Mouse (Mus musculus): Measurements from ENCODE around the gene Jaml. TPM values are rescaled to one million over a fixed set of nuclear protein-coding genes. Genes with fewer than 3 reads are reported as not detected.
A peak's percentile ranks its signal among the peaks of the same experiment; 100 is the strongest.
"Not testable (repeated sequence)": the region's sequence is repeated elsewhere in the genome, so short reads cannot be mapped to it uniquely, and the experiment has no call there.

Gene Jaml
- polyA plus RNA-seq (2014; fragmentation: Nextera tagmentation; extraction: Ambion mirVana), result 0.12 and 0.24 TPM in 2 replicates

DNA sequence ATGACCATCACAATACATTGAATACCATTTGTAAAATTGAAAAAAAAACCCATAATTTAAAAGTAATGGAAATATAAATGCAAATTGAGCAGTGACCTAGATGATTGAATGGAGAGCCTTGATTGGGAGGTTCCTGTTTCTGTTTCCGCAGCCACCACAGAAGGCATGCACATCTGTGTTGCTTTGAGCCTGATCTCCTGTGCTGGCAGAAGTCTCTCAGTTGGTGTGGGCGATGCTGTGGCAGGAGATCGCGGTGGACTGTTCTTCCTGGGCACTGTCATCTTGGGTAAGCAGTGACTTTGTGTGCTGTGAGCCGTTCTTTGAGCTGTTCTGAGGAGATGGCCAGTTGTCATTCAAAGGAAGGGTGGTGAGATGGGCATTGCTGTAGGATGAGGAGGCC, at the start of gene Jaml:
Jaml (plus strand) TSS at position 173 of the 400 bp plus-strand sequence.
- no peak within 1 kb of the TSS for H3K4me3 ChIP-seq (replicated peaks; ENCODE audit: low read depth, low read length)
- ATAC-seq (ENCODE audit: low FRiP score, low TSS enrichment) (no peak), DNase-seq (no peak)
- H3K9me3 ChIP-seq (ENCODE audit: control insufficient read depth, low read length), result no peaks in the 10 kb centered on the region
- H3K27ac ChIP-seq (replicated peaks; ENCODE audit: low read depth, low read length), result no peak within 1 kb of the TSS
- H3K4me1 ChIP-seq (ENCODE audit: control insufficient read depth, insufficient read depth, low read length), result no peaks in the 10 kb centered on the region
- no peaks in the 10 kb centered on the region for H3K36me3 ChIP-seq (ENCODE audit: control insufficient read depth, insufficient read depth, low read length)
- H3K9ac ChIP-seq (replicated peaks; ENCODE audit: low read length), result no peak within 1 kb of the TSS
- 91% methylated on average over 5 of the region's 5 CpGs for WGBS
- no peak within 1 kb of the TSS for H3K4me2 ChIP-seq (ENCODE audit: low read length)
- H3K27me3 ChIP-seq (ENCODE audit: control insufficient read depth, insufficient read depth, low read length), result no peaks in the 10 kb centered on the region

DNA sequence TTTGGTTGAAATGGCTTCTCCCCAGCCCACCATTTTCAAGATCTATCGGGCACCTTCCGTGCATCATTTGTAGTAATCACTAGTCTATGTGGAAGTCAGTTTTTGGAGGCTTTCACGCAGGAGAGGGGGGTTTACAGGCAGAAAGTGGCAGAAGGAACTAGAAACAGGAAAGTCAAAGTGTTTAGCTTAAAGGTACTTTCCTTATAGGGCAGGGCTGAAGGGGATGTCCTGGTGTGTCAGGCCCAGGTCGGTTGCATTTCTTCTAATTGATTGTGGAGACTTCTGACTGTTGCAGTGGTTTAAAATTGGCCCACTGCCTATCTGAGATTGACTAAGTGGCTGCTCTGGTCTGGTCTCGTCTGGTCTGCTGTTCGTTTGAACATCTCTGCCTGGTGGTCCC, 48.6 kb upstream of the Jaml start:
- no peak for DNase-seq
- WGBS, result 70% methylated on average over 6 of the region's 6 CpGs
- H3K4me2 ChIP-seq (ENCODE audit: low read length), result no peak overlapping the region

DNA sequence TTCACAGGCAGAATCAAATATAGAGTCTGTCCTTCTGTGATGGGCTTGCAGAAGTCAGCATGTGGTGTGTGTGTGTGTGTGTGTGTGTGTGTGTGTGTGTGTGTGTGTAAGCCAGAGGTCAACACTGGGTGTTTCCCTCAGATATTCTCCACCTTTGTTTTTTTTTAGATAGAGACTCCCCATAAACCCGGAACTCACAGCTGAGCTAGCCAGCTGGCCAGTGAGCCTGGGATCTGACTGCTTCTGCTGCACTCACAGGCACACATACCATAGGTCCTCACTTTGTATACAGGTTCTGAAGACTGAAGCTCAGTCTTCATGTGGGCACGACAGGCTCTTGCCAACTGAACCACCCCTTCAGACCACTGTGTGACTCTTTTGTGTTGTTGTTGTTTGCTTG, 46.7 kb upstream of the Jaml start:
- Histone ChIP-seq H3K9me3 (ENCODE audit: control insufficient read depth, low read length) (no peaks in the 10 kb centered on the region), H3K27ac (replicated peaks; ENCODE audit: low read depth, low read length) (no peak overlapping the region), H3K4me2 (ENCODE audit: low read length) (no peak overlapping the region), H3K27me3 (ENCODE audit: control insufficient read depth, insufficient read depth, low read length) (no peaks in the 10 kb centered on the region), H3K4me3 (replicated peaks; ENCODE audit: low read depth, low read length) (no peak overlapping the region), H3K9ac (replicated peaks; ENCODE audit: low read length) (no peak overlapping the region), H3K36me3 (ENCODE audit: control insufficient read depth, insufficient read depth, low read length) (no peaks in the 10 kb centered on the region), H3K4me1 (ENCODE audit: control insufficient read depth, insufficient read depth, low read length) (no peaks in the 10 kb centered on the region)
- DNase-seq (no peak), ATAC-seq (ENCODE audit: low FRiP score, low TSS enrichment) (no peak)
- WGBS, result 84% methylated on average over 2 of the region's 2 CpGs

More for the DNA sequence above, 48.6 kb upstream of the Jaml start:
- Histone ChIP-seq H3K9ac (replicated peaks; ENCODE audit: low read length) (no peak overlapping the region), H3K4me3 (replicated peaks; ENCODE audit: low read depth, low read length) (no peak overlapping the region), H3K27me3 (ENCODE audit: control insufficient read depth, insufficient read depth, low read length) (no peaks in the 10 kb centered on the region), H3K36me3 (ENCODE audit: control insufficient read depth, insufficient read depth, low read length) (no peaks in the 10 kb centered on the region), H3K4me1 (ENCODE audit: control insufficient read depth, insufficient read depth, low read length) (no peaks in the 10 kb centered on the region), H3K27ac (replicated peaks; ENCODE audit: low read depth, low read length) (no peak overlapping the region), H3K9me3 (ENCODE audit: control insufficient read depth, low read length) (no peaks in the 10 kb centered on the region)
- no peak for ATAC-seq (ENCODE audit: low FRiP score, low TSS enrichment)

DNA sequence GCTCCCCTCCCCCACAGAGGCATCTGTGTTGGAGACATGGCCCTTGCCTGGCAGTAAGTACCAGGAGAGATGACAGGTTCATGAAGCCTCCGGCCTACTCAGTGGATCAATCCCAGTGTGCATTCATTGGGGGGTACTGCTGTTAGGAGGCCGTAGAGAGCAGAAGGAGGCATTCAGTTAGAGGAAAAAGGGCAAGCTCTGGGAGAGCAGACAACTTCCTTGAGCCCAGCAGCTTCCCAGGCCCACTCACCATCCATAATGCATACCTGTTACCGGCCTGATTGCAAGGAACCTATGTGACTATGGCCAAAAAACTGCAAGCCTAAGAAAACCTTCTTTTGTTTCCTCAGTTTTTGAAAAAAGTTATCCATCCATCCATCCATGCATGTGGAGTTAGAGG, 44.5 kb upstream of the Jaml start:
- no peaks in the 10 kb centered on the region for H3K36me3 ChIP-seq (ENCODE audit: control insufficient read depth, insufficient read depth, low read length)
- H3K27me3 ChIP-seq (ENCODE audit: control insufficient read depth, insufficient read depth, low read length), result no peaks in the 10 kb centered on the region
- H3K27ac ChIP-seq (replicated peaks; ENCODE audit: low read depth, low read length), result no peak overlapping the region
- H3K4me2 ChIP-seq (ENCODE audit: low read length), result no peak overlapping the region
- H3K9me3 ChIP-seq (ENCODE audit: control insufficient read depth, low read length), result no peaks in the 10 kb centered on the region
- H3K4me1 ChIP-seq (ENCODE audit: control insufficient read depth, insufficient read depth, low read length), result no peaks in the 10 kb centered on the region
- no peak for ATAC-seq (ENCODE audit: low FRiP score, low TSS enrichment)
- H3K9ac ChIP-seq (replicated peaks; ENCODE audit: low read length), result no peak overlapping the region
- H3K4me3 ChIP-seq (replicated peaks; ENCODE audit: low read depth, low read length), result no peak overlapping the region
- 71% methylated on average over 3 of the region's 3 CpGs for WGBS
- no peak for DNase-seq

DNA sequence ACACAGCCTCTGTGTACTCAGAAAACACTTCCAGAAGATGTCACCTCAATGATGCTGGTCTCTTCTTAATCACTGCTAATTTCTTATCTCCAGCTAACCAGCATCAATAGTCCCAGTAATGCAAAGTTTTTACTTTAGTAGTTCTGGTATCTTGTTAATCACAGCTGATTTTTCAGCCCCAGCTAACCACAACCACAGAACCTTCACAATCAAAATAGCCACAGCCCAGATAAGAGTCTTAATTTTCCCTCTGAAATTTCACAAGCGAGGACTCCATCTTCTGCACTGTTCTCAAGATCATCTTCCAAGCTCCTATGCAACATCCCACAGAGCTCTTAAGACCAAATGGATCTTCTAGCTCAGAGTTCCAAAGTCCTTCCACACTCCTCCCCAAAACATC, 41.2 kb upstream of the Jaml start:
- H3K27ac ChIP-seq (replicated peaks; ENCODE audit: low read depth, low read length); H3K4me1 ChIP-seq (ENCODE audit: control insufficient read depth, insufficient read depth, low read length); H3K4me2 ChIP-seq (ENCODE audit: low read length); DNase-seq; H3K9ac ChIP-seq (replicated peaks; ENCODE audit: low read length); H3K36me3 ChIP-seq (ENCODE audit: control insufficient read depth, insufficient read depth, low read length); H3K9me3 ChIP-seq (ENCODE audit: control insufficient read depth, low read length); ATAC-seq (ENCODE audit: low FRiP score, low TSS enrichment); H3K4me3 ChIP-seq (replicated peaks; ENCODE audit: low read depth, low read length): not testable (repeated sequence)
- H3K27me3 ChIP-seq (ENCODE audit: control insufficient read depth, insufficient read depth, low read length), result peaks cover 30% of the 10 kb centered on the region
- 85% methylated on average over 1 of the region's 1 CpGs for WGBS

DNA sequence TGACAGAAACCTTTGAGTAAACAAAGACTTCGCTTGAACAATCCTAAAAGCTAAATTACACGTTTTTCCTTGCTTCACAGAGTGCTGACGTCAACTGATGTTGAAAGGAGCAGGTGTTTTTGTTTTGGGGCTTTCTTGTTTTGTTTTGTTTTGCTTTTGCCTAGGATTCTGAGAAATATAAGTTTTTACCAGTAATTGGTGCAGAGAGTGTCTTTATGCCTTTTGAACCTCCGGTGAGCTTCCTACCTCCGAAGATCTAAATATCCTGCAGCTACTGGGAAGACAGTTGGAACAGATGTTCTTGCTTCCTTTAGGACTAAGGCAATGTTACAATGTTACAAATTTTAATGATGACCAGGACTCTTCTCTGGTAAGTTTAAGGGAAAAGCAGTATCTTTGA, 39.5 kb upstream of the Jaml start, which contains the start of gene Mpzl2:
Mpzl2 (plus strand) TSS at position 301 of the 400 bp plus-strand sequence.
- WGBS, result 67% methylated on average over 5 of the region's 5 CpGs
- Histone ChIP-seq H3K36me3 (ENCODE audit: control insufficient read depth, insufficient read depth, low read length) (no peaks in the 10 kb centered on the region), H3K27me3 (ENCODE audit: control insufficient read depth, insufficient read depth, low read length) (peaks cover 44% of the 10 kb centered on the region), H3K4me3 (replicated peaks; ENCODE audit: low read depth, low read length) (no peak within 1 kb of the TSS), H3K27ac (replicated peaks; ENCODE audit: low read depth, low read length) (no peak within 1 kb of the TSS), H3K9me3 (ENCODE audit: control insufficient read depth, low read length) (no peaks in the 10 kb centered on the region), H3K4me1 (ENCODE audit: control insufficient read depth, insufficient read depth, low read length) (no peaks in the 10 kb centered on the region; the same call in 1 of the 2 replicates), H3K4me2 (ENCODE audit: low read length) (0 out of 2 replicates have a peak within 1 kb of the TSS, but pooled peaks have one; percentile 13), H3K9ac (replicated peaks; ENCODE audit: low read length) (no peak within 1 kb of the TSS)
- no peak for ATAC-seq (ENCODE audit: low FRiP score, low TSS enrichment)
- no peak for DNase-seq

DNA sequence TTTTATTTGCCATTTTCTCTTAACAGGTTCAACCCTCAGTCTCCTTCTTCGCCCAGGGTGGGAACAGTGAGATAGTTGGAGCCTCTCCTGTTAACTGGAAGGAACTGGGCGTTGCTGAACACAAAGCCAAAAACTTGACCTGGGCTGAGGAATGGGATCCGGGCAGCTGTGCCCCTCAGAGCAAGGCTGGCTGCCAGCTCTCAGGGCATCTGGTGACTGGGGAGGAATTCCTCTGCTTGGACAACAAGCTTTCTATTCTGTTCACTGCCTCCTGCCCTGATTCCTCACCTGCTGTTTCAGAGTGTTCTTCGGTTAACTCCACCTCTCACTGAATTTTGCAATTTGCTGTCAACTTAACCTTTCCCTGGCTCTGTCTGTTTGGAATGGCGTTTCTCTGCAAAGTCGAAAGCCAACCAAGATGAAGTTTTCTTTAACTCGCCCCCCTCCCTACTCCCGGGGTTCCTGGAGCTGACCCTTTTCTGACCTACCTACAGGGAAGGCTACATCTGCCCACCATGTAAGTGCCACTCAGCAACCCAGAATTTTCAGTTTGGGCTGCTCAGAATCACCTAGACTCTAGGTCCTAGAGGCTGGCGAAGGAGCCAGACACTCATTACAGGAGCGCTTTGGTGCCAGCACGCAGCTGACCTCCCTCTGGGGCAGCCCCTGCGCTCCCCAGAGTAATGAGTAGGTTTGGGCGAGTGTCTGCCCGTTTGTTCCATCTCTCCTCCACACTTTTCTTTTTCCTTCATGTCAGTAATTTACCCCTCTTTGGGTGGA, 38.7 kb upstream of the Jaml start:
- Histone ChIP-seq H3K36me3 (ENCODE audit: control insufficient read depth, insufficient read depth, low read length) (no peaks in the 10 kb centered on the region), H3K9me3 (ENCODE audit: control insufficient read depth, low read length) (no peaks in the 10 kb centered on the region), H3K27me3 (ENCODE audit: control insufficient read depth, insufficient read depth, low read length) (peaks cover 47% of the 10 kb centered on the region), H3K27ac (replicated peaks; ENCODE audit: low read depth, low read length) (no peak overlapping the region), H3K9ac (replicated peaks; ENCODE audit: low read length) (no peak overlapping the region), H3K4me2 (ENCODE audit: low read length) (0 out of 2 replicates have a peak overlapping the region, but pooled peaks have one; percentile 13), H3K4me3 (replicated peaks; ENCODE audit: low read depth, low read length) (no peak overlapping the region), H3K4me1 (ENCODE audit: control insufficient read depth, insufficient read depth, low read length) (no peaks in the 10 kb centered on the region; the same call in 1 of the 2 replicates)
- ATAC-seq (ENCODE audit: low FRiP score, low TSS enrichment) (no peak), DNase-seq (no peak)
- WGBS, result 21% methylated on average over 14 of the region's 14 CpGs

DNA sequence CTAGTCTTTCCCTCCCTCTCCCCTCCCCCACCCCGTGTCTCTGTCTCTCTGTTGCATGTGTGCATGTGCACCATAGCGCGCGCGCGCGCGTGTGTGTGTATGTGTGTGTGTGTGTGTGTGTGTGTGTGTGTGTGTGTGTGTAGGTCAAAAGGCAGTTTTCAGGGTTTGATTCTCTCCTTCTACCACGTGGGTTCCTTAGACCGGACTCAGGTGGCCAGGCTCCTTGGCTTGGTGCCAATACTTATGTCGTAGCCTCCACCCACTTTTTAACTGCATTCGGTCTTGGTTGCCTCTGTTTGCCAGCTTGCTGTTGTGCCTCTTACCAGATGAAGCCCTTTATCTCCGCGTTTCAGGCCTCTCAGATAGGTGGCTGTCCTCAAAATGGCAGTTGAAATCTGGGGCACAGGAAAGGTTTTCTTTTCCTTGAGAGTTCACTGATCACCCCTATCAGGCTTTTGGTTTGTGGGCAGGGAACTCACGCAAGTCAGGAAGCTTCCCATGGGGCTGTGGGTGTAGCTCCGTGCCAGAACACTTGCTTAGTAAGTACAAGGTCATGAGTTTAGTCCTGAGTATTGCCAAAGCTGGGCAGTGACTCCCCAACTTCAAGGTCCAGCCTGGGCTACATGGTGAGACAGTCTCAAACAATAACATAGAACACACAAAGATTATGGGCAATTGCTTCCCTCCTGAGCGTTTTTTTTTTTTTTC, 37.7 kb upstream of the Jaml start:
- no peaks in the 10 kb centered on the region for H3K36me3 ChIP-seq (ENCODE audit: control insufficient read depth, insufficient read depth, low read length)
- no peaks in the 10 kb centered on the region for H3K9me3 ChIP-seq (ENCODE audit: control insufficient read depth, low read length)
- H3K4me3 ChIP-seq (replicated peaks; ENCODE audit: low read depth, low read length), result no peak overlapping the region
- no peak overlapping the region for H3K4me2 ChIP-seq (ENCODE audit: low read length)
- no peak overlapping the region for H3K27ac ChIP-seq (replicated peaks; ENCODE audit: low read depth, low read length)
- H3K9ac ChIP-seq (replicated peaks; ENCODE audit: low read length), result no peak overlapping the region
- peaks cover 47% of the 10 kb centered on the region for H3K27me3 ChIP-seq (ENCODE audit: control insufficient read depth, insufficient read depth, low read length)
- WGBS, result 35% methylated on average over 17 of the region's 17 CpGs
- ATAC-seq (ENCODE audit: low FRiP score, low TSS enrichment), result no peak
- H3K4me1 ChIP-seq (ENCODE audit: control insufficient read depth, insufficient read depth, low read length), result no peaks in the 10 kb centered on the region; the same call in 1 of the 2 replicates
- DNase-seq, result peak; percentile 30

Measured in midbrain, embryonic 14.5 days (tissue).